Mouse (Mus musculus) liver, embryonic 13.5 days (tissue): Measurements from ENCODE around the gene Fam240a. TPM values are rescaled to one million over a fixed set of nuclear protein-coding genes. Genes with fewer than 3 reads are reported as not detected.

Experiments
- ATAC-seq: fragments of 200-750 bp; cut with Nextera tagmentation; 2 replicates; pipeline ENCODE4 v1.8.0; 2017; ENCODE audit warnings: low read depth, mild to moderate bottlenecking, moderate number of reproducible peaks, moderate library complexity
- DNase-seq: peaks from one replicate; pipeline ENCODE4 v3.0.0; 2022
- H3K27ac ChIP-seq: fragments of 300-500 bp; sonication (generic); 2 replicates; pipeline ENCODE4 v1.5.1; 2015; ENCODE audit warnings: moderate library complexity, mild to moderate bottlenecking, inconsistent platforms
- H3K27me3 ChIP-seq: fragments of 300-500 bp; sonication (generic); 2 replicates; pipeline ENCODE4 v1.6.1; 2015; ENCODE audit warnings: mild to moderate bottlenecking, inconsistent platforms
- H3K36me3 ChIP-seq: fragments of 300-500 bp; sonication (generic); 2 replicates; pipeline ENCODE4 v1.6.1; 2015; ENCODE audit warnings: mild to moderate bottlenecking, inconsistent platforms
- H3K4me1 ChIP-seq: fragments of 300-500 bp; sonication (generic); replicated peaks from 2 replicates; pipeline ENCODE4 v1.6.1; 2015; ENCODE audit warnings: inconsistent platforms
- H3K4me2 ChIP-seq: fragments of 300-500 bp; sonication (generic); 2 replicates; pipeline ENCODE4 v1.6.1; 2015; ENCODE audit warnings: inconsistent platforms, mild to moderate bottlenecking, moderate library complexity
- H3K4me3 ChIP-seq: fragments of 300-500 bp; sonication (generic); replicated peaks from 2 replicates; pipeline ENCODE4 v1.5.1; 2015; ENCODE audit warnings: mild to moderate bottlenecking, inconsistent platforms
- H3K9ac ChIP-seq: fragments of 300-500 bp; sonication (generic); 2 replicates; pipeline ENCODE4 v1.6.1; 2015; ENCODE audit warnings: mild to moderate bottlenecking, inconsistent platforms
- H3K9me3 ChIP-seq: fragments of 300-500 bp; sonication (generic); replicated peaks from 2 replicates; pipeline ENCODE4 v1.6.1; 2016; ENCODE audit warnings: inconsistent platforms
- WGBS: fragments of 180-500 bp; shearing (Covaris S2); methylation state at CpG from one replicate; pipeline ENCODE4 v1.1.7; 2015; ENCODE audit not compliant: insufficient replicate concordance; 5-methylcytosine and 5-hydroxymethylcytosine counted together
- polyA plus RNA-seq: library from polyadenylated mRNA; unstranded; fragments of >200 nt; fragmentation: Nextera tagmentation; extraction: Ambion mirVana; gene quantifications from 2 replicates; pipeline ENCODE4 v1.2.1, GENCODE M21; 2015

Gene Fam240a
- polyA plus RNA-seq, 1 experiment from 2014 or later, result not detected

DNA sequence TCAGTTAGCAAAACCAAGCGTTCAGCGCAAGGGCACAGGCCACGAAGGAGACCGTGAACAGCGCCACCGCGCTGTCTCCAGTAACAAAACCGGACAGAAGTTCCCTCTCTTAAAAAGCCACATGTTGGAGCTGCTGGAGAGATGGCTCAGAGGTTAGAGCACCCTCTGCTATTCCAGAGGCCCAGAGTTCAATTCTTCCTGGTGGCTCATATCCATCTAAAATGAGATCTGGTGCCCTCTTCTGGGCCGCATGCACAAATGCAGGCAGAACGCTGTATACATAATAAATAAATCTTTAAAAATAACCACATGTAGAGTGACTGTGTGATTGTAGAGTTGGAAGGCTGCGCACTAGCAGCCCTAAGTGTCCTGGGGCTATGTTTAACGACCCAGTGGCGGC lies 27.6 kb upstream of the Fam240a start:
- 28% methylated on average over 13 of the region's 13 CpGs for WGBS

DNA sequence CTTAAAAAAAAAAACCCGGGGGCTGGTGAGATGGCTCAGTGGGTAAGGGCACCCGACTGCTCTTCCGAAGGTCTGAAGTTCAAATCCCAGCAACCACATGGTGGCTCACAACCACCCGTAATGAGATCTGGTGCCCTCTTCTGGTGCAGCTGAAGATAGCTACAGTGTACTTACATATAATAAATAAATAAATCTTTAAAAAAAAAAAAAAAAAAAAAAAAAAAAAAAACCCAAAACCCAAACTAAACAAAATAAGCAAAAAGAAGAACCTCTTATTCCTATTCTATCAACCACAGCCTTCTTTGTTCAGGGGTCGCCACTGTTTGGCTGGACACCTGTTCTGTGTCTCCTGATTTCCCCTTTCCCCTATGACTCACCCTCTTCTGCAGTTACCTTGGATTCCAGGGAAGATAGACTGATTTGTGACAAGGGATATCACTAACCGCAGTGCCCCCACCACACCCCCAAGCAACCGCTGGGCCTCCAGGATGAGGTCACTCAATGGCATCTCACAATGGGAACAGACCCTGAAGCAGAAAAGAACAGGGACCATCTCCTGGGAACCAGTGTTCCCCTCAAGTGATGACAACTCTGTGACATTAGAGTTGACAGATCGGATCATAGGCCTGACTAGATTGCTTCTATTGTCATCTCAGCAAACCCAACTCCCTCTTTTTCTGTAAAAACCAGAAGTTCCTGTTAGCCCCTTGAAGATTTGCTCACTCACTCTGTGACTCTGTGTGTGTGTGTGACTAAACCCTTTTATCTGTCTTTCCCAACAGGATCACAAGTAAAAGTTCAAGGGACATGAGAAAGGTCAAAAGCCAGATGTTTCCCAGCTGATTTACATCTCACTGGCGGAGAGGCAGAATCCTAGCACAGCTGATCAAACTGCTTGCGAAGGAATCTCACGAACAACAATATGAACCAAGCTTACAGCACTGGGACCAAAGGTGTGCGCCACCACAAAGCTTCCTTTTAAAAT lies 21.1 kb upstream of the Fam240a start:
- DNase-seq (no peak), ATAC-seq (no peak)
- WGBS, result 49% methylated on average over 12 of the region's 12 CpGs
- H3K9me3 ChIP-seq, result no peaks in the 10 kb centered on the region
- no peaks in the 10 kb centered on the region for H3K27me3 ChIP-seq
- no peaks in the 10 kb centered on the region; the same call in 1 of the 2 replicates for H3K4me1 ChIP-seq
- no peak overlapping the region for H3K4me3 ChIP-seq
- H3K9ac ChIP-seq, result no peak overlapping the region
- H3K36me3 ChIP-seq, result no peaks in the 10 kb centered on the region
- no peak overlapping the region for H3K4me2 ChIP-seq
- no peak overlapping the region for H3K27ac ChIP-seq

More for the DNA sequence above, 27.6 kb upstream of the Fam240a start:
- Histone ChIP-seq H3K9ac (no peak overlapping the region), H3K27me3 (peaks cover 40% of the 10 kb centered on the region), H3K4me3 (no peak overlapping the region), H3K9me3 (no peaks in the 10 kb centered on the region), H3K4me1 (peaks cover 23% of the 10 kb centered on the region), H3K36me3 (no peaks in the 10 kb centered on the region), H3K27ac (no peak overlapping the region), H3K4me2 (no peak overlapping the region)
- ATAC-seq (no peak), DNase-seq (no peak)

DNA sequence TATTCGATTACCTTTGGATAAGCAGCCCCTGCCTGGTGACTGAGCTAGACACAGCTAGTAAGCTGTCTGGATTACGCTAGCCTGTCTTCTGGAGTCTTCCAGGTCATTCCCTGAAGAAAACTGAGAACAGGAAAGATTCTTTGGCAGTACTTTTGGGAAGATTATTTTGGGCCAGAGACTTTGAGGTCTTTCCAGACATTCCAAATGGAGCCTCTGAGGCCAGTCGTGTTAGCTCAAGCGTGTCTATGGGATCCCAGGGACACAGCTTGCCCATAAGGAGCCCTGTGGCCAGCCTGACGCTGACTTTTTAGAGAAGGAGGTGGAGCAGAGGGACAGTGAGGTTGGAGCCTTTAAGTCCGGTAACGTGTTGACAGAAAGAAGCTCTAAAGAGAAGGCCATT lies 19.3 kb upstream of the Fam240a start:
- Histone ChIP-seq H3K36me3 (no peaks in the 10 kb centered on the region), H3K9ac (no peak overlapping the region), H3K4me2 (no peak overlapping the region), H3K27me3 (no peaks in the 10 kb centered on the region), H3K4me1 (no peaks in the 10 kb centered on the region; the same call in 1 of the 2 replicates), H3K9me3 (no peaks in the 10 kb centered on the region), H3K27ac (no peak overlapping the region), H3K4me3 (no peak overlapping the region)
- DNase-seq (no peak), ATAC-seq (no peak)
- 75% methylated on average over 7 of the region's 7 CpGs for WGBS

DNA sequence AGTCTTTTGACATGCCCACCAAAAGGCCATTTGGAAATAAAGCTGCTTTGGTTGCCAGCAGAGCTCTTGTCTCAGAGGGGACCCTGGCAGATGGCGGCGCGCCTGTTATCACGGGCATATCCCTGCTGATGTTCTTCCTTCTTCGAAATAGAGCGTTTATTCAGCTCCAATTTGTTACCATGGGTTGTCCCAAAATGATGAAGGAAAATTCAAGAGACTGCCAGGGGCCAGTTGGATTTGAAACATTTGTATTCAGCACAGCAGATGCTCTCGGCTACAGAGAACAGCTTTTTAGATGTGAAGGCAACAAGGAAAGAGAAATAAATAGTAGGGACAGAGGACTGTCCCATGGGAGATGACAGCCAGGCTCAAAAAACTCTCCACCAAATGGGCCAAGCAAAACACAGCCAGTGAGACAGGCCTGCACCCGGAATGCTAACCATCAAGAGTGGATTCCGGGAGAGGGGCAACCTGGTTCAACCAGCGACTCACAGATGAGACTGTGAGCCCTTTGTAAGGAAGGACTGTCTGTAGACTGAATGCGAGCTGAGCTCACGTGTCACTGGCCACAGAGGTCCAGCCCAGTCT lies 17.3 kb upstream of the Fam240a start:
- no peak overlapping the region for H3K4me2 ChIP-seq
- ATAC-seq, result no peak
- no peaks in the 10 kb centered on the region for H3K36me3 ChIP-seq
- H3K27ac ChIP-seq, result no peak overlapping the region
- WGBS, result 72% methylated on average over 12 of the region's 12 CpGs
- no peak overlapping the region for H3K9ac ChIP-seq
- H3K4me3 ChIP-seq, result no peak overlapping the region
- H3K9me3 ChIP-seq, result no peaks in the 10 kb centered on the region
- H3K27me3 ChIP-seq, result no peaks in the 10 kb centered on the region
- no peak for DNase-seq
- no peaks in the 10 kb centered on the region; the same call in 1 of the 2 replicates for H3K4me1 ChIP-seq

DNA sequence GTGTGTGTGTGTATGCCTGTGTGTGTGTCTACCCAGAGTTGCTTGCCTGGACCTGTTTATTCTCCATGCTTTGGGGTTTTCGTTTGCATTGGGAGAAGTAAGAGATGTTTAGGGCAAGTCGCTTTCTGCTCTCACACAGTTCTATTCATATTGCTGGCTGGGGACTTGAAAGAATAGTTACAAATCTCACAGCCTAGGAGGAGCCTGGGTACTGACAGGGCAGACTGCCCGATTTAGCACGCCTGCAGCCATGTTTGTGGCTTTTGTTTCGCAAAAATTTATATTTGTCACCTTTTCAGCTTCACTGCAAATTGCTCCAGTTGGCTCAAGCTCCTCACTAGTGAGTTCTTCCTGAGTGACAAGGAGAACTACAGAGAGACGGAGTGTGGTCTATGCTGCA lies 14.9 kb upstream of the Fam240a start:
- no peaks in the 10 kb centered on the region for H3K4me1 ChIP-seq

DNA sequence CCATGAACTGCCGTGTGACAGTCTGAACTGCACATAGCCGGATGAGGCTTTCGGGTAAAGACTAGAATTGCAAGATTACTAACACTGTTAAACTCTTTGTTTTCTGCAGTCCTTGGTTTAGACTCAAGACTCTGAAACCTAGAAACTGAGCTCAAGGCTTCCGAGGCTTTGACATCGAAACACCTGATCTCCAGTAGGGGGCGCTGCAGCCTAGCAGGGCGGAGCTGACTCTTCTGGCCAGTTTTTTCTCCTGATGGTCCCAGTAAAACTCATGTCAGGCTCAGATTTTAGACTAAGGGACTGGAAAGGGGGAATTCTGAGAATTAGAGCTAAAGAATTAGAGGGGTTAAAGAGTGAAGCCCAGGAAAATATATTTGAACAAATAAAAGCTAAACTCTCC lies 6.1 kb upstream of the Fam240a start:
- Histone ChIP-seq H3K4me3 (no peak overlapping the region), H3K27ac (no peak overlapping the region), H3K4me2 (no peak overlapping the region), H3K9ac (no peak overlapping the region), H3K9me3 (no peaks in the 10 kb centered on the region), H3K36me3 (no peaks in the 10 kb centered on the region), H3K4me1 (no peaks in the 10 kb centered on the region), H3K27me3 (no peaks in the 10 kb centered on the region)
- ATAC-seq, result no peak
- 13% methylated on average over 7 of the region's 7 CpGs for WGBS
- DNase-seq, result peak; percentile 33

More for the DNA sequence above, 14.9 kb upstream of the Fam240a start:
- DNase-seq (no peak), ATAC-seq (no peak)
- Histone ChIP-seq H3K4me3 (no peak overlapping the region), H3K27ac (no peak overlapping the region), H3K36me3 (no peaks in the 10 kb centered on the region), H3K9me3 (no peaks in the 10 kb centered on the region), H3K27me3 (no peaks in the 10 kb centered on the region), H3K9ac (no peak overlapping the region), H3K4me2 (no peak overlapping the region)
- 62% methylated on average over 6 of the region's 6 CpGs for WGBS

DNA sequence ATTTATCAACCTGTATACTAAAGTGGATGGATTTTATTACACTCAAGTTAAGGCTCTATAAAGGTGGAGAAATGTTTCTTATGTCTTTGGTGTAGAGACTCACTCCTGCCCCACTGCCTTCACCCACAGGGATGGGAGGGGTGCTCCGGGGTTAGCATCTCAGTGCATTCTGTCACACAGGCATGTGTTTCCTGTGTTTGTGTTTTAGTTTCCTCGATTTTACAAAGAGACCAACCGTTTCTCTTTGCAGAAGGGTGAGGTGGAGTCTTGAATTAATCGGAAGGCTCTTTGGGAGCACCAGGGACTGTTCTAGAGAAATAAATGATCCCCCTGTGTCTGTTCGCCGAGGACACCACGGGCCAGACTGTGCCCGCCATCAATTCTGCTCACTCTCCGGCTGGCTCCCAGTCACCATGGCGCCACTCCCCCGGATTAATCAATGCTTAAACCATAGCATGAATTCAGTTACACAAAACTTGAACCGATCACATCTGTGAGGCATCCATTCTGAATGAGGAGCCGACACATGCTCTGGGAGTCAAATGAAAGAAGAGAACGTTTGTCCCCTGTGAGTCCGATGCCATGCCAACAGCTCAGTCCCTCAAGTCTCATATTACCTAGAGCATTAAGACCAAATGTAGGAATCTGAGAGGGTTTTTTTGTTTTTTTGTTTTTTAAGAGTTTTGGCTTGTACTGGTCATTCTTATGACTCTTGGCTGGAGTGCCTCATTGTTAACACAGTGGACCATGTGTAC lies 4.2 kb upstream of the Fam240a start:
- Histone ChIP-seq H3K9me3 (no peaks in the 10 kb centered on the region), H3K27ac (no peak overlapping the region), H3K27me3 (no peaks in the 10 kb centered on the region), H3K4me2 (no peak overlapping the region), H3K9ac (no peak overlapping the region), H3K36me3 (no peaks in the 10 kb centered on the region), H3K4me1 (no peaks in the 10 kb centered on the region), H3K4me3 (no peak overlapping the region)
- ATAC-seq (no peak), DNase-seq (no peak)
- whole genome bisulfite sequencing, result 53% methylated on average over 15 of the region's 15 CpGs

DNA sequence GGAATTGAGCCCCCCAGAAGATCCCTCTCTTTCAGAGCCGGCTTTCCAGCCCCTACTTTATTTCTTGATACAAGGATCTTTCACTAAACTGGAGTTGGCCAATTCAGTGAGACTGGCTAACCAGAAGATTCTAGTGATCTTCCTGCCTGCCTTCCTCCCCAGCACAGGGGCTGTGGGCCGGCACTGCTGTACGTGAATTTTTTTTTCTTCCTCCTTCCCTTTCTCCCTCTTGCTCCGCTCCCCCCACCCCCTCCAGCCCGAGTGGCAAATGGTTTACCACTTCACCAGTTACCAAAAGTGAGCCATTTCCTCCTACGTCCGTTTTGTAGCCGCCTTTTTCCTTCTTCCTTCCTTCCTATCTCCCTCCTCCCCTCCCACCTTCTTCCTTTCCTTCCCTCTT lies 1.2 kb downstream of the Fam240a start:
- DNase-seq, result no peak
- H3K9ac ChIP-seq, result no peak overlapping the region
- H3K36me3 ChIP-seq, result no peaks in the 10 kb centered on the region
- no peaks in the 10 kb centered on the region for H3K27me3 ChIP-seq
- no peak overlapping the region for H3K4me2 ChIP-seq
- no peaks in the 10 kb centered on the region for H3K9me3 ChIP-seq
- no peak overlapping the region for H3K4me3 ChIP-seq
- 25% methylated on average over 8 of the region's 8 CpGs for WGBS
- ATAC-seq, result no peak
- no peaks in the 10 kb centered on the region for H3K4me1 ChIP-seq
- no peak overlapping the region for H3K27ac ChIP-seq

DNA sequence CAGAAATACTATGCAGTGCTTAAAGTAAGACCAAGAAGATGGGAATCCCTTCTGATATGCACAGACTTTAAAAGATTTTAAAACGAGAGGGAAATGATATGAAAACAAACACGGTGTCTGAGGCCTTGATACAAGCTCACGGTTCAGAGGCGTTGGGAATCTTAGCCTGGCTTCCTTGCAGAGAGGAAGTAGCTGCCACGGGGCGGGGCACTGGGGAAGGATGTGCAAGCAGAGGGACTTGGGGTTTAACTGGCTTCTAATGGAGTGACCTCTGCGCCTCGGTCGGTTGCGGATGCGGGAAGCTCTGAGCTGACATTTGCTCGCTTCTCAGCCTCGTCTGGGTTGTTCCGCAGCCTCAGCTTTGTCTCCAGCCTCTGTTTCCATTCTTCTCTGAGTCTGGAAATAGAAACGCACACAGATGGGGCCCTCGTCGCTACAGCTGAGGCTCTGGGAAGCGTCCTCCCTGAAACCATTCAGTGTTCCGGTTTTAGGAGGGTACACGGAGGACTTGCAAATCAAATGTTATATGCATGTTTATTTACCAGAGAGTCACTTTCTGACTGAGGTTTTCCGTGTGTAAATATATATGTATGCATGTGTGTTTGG lies 1.9 kb downstream of the Fam240a start:
- no peak overlapping the region for H3K27ac ChIP-seq
- H3K4me1 ChIP-seq, result no peaks in the 10 kb centered on the region
- H3K4me2 ChIP-seq, result no peak overlapping the region
- no peaks in the 10 kb centered on the region for H3K9me3 ChIP-seq
- no peak overlapping the region for H3K9ac ChIP-seq
- DNase-seq, result no peak
- ATAC-seq, result no peak
- H3K4me3 ChIP-seq, result no peak overlapping the region
- no peaks in the 10 kb centered on the region for H3K36me3 ChIP-seq
- WGBS, result 51% methylated on average over 21 of the region's 21 CpGs
- no peaks in the 10 kb centered on the region for H3K27me3 ChIP-seq

DNA sequence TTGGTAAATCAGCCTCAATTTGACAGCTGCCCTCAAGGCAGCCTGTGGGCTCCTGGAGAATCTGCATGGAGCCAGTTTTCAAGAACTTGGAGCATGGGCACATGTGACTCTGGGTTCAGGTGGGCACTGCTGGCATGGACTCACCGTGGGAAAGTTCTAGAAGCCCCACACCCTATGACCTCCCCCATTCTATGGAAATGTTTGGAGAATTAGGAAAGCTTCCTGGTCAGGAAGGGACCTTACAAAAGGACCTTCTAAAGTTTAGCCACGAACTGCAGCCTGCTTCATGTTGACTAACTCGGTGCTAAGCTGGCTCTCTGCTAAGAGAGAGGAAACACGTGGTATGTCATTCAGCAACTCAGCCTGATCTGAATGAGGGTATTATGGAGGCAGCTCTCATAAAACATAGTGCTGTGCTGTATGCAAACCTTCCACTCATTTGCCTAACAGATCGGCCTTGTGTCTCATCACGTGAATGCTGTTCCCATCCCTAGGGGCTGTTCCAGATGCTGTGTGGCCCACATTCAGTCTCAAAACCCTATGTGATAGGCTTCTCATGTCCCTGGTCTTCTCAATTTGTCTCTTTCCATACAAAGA lies 7.2 kb downstream of the Fam240a start:
- no peak overlapping the region for H3K4me2 ChIP-seq
- ATAC-seq, result no peak
- no peaks in the 10 kb centered on the region for H3K27me3 ChIP-seq

DNA sequence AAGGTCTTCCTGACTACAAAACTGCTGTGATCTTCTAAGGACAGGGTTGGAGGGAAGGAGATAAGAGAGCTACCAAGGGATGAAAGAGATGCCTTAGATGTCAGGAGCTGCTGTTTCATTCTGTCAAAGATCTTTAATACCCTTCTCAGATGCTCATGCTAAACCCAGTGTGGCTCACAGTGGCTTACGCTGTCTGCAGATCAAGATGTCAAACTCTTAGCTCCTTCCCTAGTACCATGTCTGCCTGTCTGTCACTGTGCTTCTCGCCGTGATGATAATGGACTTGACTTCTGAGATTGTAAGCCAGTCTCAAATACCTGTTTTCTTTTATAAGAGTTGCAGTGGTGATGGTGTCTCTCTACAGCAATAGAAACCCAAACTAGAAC lies 8.0 kb downstream of the Fam240a start:
- no peak overlapping the region for H3K27ac ChIP-seq

More for the DNA sequence above, 7.2 kb downstream of the Fam240a start:
- Histone ChIP-seq H3K36me3 (no peaks in the 10 kb centered on the region), H3K9ac (no peak overlapping the region), H3K4me1 (no peaks in the 10 kb centered on the region), H3K4me3 (no peak overlapping the region), H3K27ac (no peak overlapping the region), H3K9me3 (no peaks in the 10 kb centered on the region)
- no peak for DNase-seq
- 59% methylated on average over 6 of the region's 6 CpGs for WGBS

More for the DNA sequence above, 8.0 kb downstream of the Fam240a start:
- ATAC-seq, result no peak
- no peak for DNase-seq
- H3K4me3 ChIP-seq, result no peak overlapping the region
- no peak overlapping the region for H3K9ac ChIP-seq
- no peaks in the 10 kb centered on the region for H3K36me3 ChIP-seq
- 81% methylated on average over 3 of the region's 3 CpGs for whole genome bisulfite sequencing
- H3K4me1 ChIP-seq, result no peaks in the 10 kb centered on the region
- H3K27me3 ChIP-seq, result no peaks in the 10 kb centered on the region
- H3K9me3 ChIP-seq, result no peaks in the 10 kb centered on the region
- no peak overlapping the region for H3K4me2 ChIP-seq
